Mouse (Mus musculus): ENCODE results near the gene Cryl1.

The Cryl1 gene

DNA sequence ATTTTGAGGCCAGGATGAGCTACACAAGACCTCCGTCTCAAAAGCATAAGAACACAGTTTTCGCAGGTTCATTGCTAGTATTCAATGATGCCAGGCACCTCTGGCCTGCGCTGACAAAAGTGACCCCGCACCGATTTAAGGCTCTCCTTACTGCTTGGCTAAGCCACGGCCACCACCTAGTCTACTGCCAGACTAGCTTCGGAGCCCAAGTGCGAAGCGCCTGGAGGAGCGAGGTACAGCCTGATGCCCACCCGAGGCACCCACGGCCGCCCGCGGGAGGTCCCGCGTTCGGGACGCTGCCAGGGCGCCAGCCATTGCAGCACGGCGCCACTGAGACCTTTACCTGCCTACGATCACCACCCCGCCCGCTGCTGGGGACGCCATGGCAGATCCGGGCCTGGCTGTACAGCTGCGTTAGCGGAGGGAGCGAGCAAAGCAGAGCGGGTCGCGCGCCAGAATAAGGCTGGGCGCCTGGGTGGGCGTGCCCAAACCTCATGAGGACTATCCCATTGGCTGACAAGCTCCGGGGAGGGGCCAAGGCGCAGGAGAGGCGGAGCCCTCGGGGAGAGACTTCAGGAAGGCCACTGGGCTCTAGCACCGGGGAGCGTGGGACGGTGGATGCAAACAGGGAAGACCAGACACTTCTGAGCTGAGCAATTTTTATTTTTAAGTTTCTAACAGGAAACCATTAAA is at the start of gene Cryl1:
Gene Cryl1, minus strand, starts transcription at position 465 of the 693 bp plus-strand sequence.
- DNase-seq, result peak; percentile 97 to 99

DNA sequence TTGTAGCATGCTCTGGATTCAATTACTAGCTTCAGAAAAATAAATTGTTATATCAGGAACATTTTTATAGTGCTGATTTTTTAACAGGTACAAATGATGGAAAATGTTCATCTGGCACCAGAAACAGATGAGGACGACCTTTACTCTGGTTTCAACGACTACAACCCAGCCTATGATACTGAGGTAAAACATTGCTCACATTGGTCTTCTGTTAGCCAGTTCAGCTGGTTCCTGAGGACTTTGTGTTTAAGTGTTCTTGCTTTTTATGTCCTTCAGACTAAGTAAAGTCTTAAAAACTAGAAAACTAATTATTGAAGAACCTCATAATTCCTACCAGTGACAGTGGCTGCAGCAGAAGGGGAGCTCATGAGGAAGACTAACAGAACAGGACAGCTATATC is 32.1 kb upstream of the Cryl1 start:
- DNase-seq, result no peak

DNA sequence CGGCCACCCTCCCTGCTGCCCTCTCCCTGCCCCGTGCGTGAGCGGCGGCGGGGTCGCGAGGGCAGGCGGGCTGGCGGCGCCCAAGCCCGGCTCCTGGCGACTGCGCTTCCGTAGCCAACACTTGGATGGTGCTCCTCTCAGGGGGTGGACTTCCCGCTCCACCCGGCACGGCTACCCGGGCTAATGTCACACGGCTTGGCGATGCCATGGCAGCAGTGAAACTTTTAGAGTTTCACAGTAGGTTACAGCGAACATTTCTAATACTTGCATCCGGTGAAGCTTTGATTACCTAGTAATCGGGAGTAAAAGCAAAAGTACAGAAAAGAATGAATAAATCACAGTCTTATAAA is 25.9 kb upstream of the Cryl1 start:
- no peak for DNase-seq

DNA sequence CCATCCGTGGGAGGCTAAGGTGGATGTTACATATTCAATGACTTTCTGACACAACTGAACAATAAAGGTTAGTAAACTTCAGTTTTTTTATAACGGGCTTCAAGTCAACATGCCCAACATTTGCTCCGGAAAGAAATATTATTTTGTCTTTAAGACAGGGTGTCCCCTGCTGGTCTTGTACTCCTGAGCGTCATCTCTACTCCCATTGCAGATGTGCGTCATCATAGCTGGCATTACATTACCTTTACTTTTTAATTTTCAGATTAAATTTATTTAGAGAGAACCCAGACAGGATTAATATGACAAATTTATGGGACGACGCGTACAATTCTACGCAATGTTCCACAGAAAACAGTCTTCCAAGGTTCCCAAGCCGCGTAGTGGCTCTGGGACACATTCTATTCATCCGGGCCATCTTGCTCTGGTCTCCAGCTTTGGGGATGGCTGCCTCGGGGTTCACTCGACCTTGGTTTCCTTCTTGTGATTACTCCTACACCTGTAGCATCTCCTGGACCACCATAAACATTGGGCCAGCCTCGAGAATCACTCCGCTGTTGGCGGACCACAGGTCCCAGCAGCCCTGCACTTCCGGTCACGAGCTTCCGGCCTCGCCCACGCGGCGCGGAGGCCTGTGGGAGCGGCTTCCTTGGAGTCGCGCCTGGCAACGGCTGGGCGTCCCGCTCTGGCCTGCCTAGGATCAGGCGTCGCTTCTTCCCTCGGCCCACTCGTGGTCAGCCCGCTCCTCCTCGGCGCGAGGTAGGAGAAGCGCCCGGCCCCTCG is 25.3 kb upstream of the Cryl1 start, which contains the start of gene Ift88:
Gene Ift88, plus strand, starts transcription at position 631 of the 780 bp plus-strand sequence.
- DNase-seq, result peak; percentile 89 to 93

DNA sequence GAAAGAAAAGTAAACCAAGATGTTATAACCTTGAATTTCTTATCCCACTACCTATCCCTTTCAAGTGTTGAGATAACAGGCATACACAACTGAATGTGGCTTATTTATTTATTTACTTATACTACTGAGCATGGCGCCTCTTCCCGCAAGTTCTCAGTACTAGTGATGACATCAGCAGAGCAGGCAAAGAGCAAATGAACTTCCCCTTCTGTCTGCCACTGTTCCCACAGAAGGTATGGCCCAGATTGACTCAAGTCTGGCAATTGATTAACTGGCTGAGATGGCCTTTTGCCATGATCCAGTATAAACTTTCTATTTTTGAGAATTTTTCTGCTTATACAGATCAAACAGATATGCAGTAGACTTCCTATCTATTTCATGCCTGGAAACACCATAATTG is 18.9 kb upstream of the Cryl1 start:
- DNase-seq, result no peak

DNA sequence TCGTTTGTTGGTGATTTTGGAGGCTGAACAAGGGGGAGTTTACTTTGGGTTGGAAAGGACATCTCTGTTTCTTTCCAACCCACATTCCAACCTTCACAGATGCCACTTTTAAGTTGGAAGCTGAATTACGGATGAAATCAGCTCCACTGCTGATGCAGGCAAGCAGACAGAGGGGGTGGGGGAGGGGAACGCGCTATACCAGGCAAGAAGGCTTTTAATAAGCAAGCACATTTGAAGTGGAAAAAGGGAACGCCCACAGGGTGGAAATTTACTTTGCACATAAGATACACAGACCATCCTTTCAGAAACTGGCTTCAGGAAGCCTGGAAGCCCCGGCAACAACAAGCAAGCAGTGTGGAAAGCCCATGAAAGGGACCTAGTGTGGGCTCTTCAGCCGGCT is 13.8 kb upstream of the Cryl1 start:
- DNase-seq, result no peak

DNA sequence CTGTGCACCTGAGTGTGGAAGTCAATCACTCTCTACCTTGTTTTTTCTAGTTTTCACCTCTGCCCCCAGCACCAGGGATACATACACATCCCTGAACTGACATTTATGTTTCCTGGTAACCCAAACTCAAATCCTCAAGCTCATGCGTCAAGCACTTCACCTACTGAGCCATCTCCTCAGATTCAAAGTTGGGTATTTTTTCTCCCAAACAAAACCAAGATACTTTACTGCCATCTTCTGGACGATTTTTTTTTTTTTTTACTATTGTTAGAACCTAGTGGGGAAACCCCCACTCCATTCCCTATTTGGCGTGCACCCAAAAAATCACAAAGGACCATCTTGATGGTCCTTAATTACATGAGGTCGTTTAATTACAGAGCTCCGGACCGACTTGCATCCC is 10.8 kb upstream of the Cryl1 start:
- DNase-seq, result no peak

DNA sequence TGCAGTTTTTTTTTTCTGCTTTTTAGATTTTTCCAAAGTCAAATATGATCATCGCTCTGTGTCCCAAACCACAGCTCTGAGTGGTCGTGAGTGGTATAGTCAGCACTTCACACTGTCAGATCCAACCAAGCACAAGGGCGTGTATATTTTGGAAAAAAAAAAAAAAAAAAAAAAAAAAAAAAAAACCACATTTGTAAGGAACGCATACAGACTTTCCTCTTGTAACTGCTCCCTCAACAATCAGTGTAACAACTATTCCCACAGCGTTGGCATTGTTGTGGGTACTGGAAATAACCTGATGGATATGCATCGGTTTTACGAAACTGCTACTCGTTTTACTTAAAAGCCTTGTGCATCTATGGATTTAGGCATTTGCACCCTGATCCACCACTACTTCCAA is 9.8 kb upstream of the Cryl1 start:
- DNase-seq, result no peak

DNA sequence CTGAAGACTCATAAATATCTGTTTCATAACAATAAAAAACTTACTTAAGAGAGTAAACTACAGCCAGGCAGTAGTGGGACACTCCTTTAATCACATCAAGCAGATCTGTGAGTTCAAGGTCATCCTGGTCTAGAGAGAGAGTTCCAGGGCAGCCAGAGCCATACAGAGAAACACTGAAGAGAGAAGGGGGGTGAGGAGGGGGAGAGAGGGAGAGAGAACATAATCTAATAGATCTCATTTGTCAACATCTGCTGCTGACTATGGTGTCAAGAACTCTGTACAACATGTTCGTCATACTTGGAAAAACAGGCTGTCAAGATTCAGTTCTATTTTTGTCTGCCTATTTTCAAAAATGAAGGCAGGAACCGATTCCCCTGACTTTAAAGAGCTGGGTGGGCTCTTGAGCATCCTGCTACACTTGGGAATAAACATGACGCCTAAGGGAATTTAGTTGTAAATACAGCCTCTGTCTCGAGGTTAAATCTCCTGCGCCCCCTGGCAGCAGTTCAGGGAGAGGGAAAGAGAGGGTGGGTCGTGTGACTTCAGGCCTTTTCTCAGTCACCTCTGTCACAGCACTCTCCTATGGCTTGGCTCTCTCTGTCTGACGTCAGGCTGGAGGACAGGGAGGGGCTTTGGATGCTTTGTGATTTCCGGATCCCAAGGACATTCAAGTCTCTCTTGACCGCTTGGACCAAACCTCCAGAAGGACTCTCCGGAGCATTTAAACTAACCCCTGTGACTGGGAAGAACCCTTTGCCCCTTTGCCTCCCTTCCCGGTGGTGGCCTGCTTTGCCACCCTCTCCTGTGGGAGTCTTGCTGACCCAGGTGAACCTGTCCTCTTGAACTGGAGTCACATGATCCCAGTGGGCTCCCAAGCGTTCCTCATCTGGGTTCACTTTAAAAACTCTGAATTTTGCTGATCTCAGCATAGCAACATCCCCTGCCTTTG is 9.0 kb upstream of the Cryl1 start:
- DNase-seq, result peak; percentile 81 to 89

DNA sequence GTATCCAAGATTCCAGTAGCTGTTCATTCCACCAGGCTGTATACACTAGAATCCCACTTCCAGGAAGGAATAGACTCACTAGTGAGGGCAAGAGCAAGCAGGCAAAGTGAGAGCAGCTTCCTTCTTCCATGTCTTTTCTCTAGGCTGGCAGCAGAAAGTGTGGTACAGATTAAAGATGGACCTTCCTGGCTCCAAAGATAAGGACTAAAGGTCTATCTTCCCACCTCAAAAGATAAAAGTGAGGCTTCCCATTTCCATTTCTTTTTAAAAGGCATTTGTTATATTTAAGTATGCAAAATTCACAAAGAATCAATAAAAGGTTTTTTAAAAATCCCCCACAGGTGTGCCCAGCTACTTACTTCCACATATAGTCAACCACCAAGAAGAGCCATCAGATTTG is 4.5 kb upstream of the Cryl1 start:
- no peak for DNase-seq

DNA sequence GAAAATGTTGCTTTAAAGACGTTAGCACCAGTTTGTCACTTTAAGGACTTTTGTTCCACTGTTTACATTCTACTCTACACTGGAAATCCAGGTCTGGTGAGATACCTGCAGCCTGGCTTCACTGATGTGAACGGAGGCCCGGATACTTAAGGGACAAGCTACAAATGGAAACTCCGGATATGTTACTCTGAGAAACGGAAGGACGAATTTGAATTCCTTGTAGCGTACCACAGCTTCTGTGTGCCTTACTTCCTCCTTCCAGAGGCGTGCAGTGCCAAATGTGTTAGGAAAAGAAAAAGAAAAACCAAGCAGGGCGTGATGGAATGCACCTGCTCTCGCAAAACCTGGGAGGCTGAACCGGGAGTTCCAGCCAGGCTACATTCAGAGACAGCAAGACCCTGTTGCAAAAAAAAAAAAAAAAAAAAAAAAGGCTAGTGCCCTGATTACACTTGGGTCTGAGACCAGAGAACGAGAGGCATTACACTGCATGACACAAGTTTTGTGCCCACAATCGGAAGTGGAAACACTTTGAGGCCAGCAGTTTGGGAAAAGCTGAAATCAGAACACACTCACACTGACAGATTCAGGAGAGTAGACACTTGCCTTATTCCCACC is 591 bp upstream of the Cryl1 start:
- peak in 1 of 2 experiments; percentile 35 for DNase-seq

DNA sequence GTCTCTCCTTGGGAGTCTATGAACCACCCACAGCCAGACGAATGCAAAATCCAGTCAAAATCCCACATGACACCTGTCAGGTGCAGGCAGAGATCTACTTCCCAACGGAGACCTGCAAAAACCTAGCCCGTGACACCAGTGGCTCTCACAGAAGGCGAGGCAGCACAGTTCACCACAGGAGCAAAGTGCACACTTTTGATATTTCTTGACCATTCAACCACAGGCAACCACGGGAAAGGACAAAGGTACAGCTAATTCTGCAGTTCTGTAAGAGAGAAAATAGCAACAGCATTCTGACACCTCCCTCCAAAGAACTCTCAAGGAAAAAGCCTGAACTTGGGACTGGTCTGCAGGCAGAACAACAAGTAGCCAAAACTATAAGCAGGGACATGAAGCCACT is 1.1 kb downstream of the Cryl1 start:
- peak; percentile 74 to 87 for DNase-seq

DNA sequence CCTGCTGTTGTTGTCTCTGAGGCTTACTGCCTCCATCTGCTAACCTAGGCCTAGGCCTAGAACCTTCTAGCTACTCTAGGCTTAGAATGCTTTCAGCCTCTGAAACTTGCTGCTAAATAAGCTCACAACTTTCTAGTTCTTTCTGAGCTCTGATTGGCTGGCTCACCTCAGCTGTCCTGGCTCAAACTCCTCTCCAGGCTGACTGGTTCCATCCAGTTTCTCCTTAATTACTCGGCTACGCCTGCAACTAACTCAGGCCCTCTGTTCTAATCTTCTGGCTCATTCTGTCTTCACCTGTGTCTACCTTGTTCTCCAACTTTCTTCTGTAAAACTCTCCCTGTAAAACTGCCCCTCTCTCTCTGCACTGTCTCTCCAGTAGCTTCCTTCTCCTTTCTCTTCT is 2.9 kb downstream of the Cryl1 start:
- peak; percentile 59 to 71 for DNase-seq

DNA sequence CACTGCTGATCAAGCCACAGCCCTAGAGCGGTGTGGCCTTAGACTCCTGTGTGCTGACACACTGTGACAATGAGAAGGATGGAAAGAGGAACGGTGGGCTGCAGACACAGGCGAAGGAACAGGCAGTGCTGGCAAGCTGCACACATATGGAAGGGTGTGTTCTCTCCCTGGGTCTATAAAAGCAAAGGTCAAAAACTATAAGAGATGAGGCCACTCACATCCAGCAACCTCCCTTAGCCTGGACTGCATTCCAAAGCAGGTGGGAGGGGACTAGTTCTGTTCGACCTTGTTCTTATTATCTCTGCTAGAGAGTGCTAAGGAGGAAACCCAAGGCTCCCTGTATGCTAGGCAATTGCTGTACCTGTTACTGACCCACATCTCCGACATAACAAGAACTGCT is 6.1 kb downstream of the Cryl1 start:
- DNase-seq, result no peak

DNA sequence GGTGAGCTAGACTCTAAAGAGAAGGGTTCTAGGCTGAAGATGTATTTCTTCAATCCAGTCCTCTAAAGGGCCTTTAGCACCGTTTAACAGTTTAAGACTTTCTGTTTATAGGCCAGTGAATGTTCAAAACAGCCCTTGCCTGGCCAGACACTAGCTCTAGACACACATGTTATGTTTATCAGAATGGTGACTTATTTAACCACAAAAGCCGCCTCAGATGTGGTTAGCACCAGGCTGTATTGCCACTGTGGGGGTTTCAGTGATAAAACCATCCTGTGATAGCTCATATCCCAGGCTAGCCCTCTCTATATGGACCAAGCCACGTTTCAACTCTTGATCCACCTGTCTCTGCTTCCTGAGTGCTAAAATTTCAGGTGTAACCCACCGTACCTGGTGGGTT is 6.7 kb downstream of the Cryl1 start:
- DNase-seq, result no peak

DNA sequence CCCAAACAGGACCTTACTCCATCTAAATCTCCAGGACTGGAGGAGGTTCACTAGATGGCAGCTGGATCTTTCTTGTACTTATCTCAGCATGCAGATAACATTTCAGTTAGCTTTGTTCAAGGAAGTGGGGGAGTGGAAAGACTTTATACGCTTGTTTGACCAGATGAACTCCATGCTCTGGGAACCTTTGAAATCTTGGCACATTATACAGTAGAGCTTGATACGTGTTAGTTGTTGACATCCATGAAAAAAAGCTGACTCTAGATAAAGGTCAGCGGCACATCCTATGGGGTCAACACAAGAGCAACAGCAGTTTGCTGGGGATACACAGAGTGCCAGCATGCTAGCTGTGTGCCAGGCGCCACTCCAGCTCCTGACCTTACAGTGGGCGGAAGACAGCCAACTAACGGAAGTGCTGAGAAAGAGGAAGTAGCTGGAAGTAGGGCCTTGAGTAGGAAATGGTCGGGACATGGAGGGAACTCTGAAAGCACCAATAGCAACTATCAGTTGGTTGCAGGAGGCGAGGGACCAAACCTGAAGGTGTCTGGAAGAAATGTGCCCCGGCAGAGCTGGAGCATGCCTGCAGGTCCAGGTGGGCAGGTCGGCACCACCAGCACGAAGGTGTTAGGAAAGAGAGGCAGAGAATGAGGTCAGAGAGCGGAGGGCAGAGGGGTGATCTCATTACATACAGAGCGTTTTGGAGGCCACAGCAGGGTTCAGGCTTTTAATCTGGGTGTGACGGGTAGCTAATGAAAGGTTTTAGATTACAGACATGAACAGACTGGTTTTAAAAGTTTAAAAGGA is 11.4 kb downstream of the Cryl1 start:
- DNase-seq, result peak in 1 of 2 experiments; percentile 46

DNA sequence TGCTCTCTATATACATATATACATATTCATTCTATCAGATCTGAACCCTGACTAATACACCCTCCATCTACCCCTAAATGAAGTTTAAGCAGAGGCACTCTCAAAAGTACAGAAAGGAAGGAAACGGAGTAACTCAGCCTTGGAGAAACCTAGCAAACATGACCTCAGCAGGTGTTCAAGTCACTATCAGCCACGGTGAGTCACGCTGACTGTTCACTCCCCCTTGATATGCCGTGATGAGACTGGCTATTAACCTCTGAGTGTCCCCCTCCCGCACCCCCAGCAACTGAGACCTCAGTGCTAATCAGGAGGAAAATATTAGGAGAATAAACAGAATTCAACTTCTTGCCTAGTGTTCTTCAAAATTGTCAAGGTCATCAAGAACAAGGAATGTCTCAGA is 12.7 kb downstream of the Cryl1 start:
- no peak for DNase-seq

DNA sequence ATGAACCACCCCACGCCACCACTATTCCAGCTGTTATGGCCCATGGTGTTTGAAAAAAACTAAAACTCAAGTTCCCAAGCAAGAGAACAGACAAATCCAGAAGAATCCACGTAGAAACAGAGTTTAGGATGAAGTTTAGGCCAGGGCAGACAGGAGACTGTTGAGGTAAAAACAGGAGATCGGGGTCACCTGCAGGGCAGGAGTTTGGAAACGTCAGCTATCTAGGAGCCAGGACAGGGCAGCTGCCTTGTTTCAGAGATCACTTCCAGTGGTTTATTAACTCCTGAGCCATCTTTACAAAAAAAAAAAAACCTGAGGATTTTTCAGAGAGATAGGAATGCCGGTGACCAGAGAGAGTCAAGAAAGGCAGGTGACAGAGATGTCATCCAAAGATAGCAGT is 20.8 kb downstream of the Cryl1 start:
- DNase-seq, result peak; percentile 68 to 71

DNA sequence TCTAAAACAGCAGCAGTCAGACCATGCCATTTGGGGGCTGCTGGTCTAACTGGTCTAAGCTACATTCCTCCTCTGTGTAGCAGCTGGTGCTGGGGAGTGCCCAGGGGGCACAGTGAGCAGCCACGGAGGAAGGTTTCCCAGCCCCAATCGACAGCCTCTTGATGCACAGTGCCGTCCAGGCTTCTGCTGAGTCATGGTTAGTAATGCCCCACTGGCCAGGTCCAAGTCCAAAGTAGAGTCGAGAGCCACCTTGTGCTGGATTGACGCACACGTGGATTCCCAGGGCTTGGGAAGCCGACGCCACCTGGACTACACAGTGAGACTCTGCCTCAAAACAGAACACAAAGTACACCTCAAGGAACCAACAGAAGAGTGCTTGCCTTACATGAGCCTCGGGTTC is 21.4 kb downstream of the Cryl1 start:
- DNase-seq, result peak; percentile 88 to 90

DNA sequence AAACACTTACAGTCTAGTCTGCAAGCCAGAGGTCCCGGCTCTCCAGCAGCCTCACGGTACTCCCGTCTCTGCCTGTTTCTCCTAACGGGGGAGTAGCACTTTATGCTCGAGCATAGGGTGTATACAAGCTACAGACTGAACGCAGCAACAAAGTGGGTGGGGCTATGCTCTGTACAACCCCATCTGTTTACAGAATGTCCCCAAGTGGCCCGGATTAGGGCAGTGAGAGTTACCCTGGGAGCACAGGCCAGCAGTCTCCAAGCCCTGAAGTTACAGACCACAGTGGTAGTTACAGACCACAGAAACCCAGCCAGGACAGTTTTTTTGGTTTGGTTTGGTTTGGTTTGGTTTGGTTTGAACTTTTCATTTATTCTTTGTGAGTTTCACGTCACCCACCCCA is 22.3 kb downstream of the Cryl1 start:
- DNase-seq, result no peak

DNA sequence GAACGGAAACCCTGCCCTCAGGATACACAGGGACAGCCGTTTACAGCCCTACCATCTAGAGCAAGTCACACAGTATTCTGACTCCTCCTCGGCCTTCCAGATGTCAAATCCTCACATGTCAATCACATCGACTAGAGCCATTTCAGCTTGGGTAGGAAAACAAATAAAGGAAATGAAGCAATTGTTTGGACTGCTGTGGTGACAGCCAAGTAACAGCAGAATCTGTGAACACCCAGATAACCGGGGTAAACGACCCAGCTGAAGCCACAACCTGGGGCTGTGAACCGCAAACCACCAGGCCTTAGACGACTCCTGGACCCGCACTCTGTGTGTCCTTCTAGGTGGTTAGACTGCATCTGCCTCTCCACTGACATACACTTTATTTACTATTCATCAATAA is 23.1 kb downstream of the Cryl1 start:
- no peak for DNase-seq
